Mouse (Mus musculus) hematopoietic stem cell, adult 5-6 weeks (primary cell): ENCODE data around the gene Myl12a. TPM values are rescaled to one million over a fixed set of nuclear protein-coding genes. Genes with fewer than 3 reads are reported as not detected.

Source experiments
- ATAC-seq, 2 experiments: fragments of 125-278 bp in 1 of 2; replicated peaks in 1 of 2; 2 replicates each; pipeline ENCODE4 v1.8.0; 2016 to 2017; ENCODE audit warnings: inconsistent platforms in 2 of 2, mild to moderate bottlenecking in 2 of 2, moderate number of reproducible peaks in 2 of 2, low read depth in 1 of 2, moderate TSS enrichment in 1 of 2; ENCODE audit not compliant: low FRiP score in 2 of 2, poor library complexity in 2 of 2, severe bottlenecking in 2 of 2, insufficient read depth in 1 of 2, low TSS enrichment in 1 of 2
- total RNA-seq: library from RNA; stranded (forward); fragments of 172-1452, 232-1000 nt; gene quantifications from 2 replicates; pipeline ENCODE4 v1.2.3, GENCODE M21; 2017

Gene Myl12a
- total RNA-seq, 1 experiment from 2014 or later, result 159 TPM

- ATAC-seq, result no peak
These were observed 4.8 kb downstream of the Myl12a start for GRCm38 (mm10) chr17:70997836-70998235.

DNA sequence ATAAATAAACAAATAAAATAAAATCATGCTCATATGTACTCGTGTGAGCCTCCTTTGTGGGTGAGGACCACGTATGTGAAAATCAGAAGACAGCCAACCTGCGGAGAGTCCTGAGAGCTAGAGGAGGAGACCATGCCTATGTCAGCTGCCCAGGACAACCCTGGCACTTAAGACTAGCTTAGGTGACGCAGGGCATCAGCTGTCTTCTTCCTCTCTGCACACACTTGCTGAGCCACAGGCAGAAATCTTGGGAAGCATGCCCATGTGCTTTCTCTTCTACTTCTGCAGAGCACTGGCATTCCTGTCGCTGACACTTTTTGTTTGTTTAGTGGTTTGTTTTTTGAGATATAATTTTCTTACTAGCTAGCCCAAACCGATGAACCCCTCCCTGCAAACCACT lies 7.1 kb downstream of the Myl12a start:
- no peak for ATAC-seq

- no peak for ATAC-seq
These were observed 8.0 kb downstream of the Myl12a start for GRCm38 (mm10) chr17:70994671-70995070.

- ATAC-seq, result no peak
These were observed 9.3 kb downstream of the Myl12a start for GRCm38 (mm10) chr17:70993385-70993807.

DNA sequence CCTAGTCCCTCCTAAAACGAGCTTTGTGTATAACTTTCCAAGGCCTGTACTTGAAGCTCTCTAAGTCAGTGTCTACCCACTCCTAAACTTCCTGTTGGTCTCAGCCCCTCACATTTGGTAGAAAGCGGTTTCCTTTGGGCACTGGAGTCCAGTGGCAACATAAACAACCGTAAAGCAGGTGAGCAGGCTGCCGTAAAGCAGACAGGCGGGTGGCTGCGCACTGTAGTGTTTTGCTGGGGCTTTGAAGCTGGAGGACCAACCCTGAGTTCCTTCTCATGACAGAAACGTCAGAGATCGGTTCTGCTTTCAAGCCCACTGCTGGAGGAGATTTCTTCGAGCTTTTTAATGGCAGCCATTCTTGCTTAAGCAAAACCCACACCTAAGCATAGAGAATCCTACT lies 10.0 kb downstream of the Myl12a start:
- ATAC-seq, result no peak

GRCm38 (mm10) chr17:70991706-70992625 lies 10.7 kb downstream of the Myl12a start:
- ATAC-seq, result peak; percentile 18 to 19; a peak in 2 of 4 replicates

- peak; percentile 18 to 55 for ATAC-seq
These were observed 12.0 kb downstream of the Myl12a start for GRCm38 (mm10) chr17:70990403-70991303.

DNA sequence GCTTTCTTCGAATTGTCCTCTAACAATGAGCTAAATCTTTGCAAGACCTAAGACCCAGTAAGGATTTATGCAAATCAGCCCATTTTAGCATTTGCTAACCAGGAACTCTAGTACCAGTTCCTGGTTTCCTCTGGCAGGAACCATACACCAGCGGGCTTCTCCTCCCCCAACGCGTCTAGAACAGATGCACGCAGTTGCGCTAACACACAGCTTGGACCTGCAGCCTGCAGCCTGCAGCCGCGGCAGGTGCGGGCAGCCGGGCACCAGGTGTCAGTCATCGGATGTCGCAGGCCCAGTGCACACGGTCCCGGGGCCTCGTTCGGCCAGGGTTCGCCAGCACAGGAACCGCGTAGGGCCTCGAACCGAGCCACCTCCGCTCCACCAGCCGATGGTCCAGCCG lies 12.7 kb downstream of the Myl12a start:
- peak; percentile 13 to 27 for ATAC-seq

GRCm38 (mm10) chr17:70989430-70989829 lies 13.2 kb downstream of the Myl12a start:
- no peak for ATAC-seq

GRCm38 (mm10) chr17:70988337-70988767 lies 14.3 kb downstream of the Myl12a start:
- no peak for ATAC-seq

GRCm38 (mm10) chr17:70986831-70987660 lies 15.6 kb downstream of the Myl12a start:
- peak; percentile 16 to 39; a peak in 3 of 4 replicates for ATAC-seq

DNA sequence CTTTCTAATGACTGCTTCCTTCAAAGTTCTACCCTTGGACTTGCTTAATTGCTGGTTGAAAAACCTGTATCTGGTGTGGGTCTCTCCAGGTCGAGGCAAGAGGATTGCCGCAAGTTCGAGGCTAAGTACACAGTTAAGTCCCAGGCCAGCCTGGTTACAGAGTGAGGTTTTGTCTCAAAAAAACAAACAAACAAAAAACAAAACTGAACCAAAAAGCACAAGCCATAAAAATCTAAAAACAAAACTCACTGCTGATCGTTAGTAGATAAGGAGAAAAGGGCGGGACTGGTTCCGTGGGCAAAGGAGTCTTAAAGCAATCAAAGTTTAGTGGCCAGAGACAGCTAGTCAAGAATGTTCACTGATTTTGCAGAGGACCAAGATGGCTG lies 16.3 kb downstream of the Myl12a start:
- ATAC-seq, result no peak

GRCm38 (mm10) chr17:70985501-70986354 lies 16.9 kb downstream of the Myl12a start:
- ATAC-seq, result peak in 1 of 2 experiments; percentile 33; a peak in 1 of 4 replicates

DNA sequence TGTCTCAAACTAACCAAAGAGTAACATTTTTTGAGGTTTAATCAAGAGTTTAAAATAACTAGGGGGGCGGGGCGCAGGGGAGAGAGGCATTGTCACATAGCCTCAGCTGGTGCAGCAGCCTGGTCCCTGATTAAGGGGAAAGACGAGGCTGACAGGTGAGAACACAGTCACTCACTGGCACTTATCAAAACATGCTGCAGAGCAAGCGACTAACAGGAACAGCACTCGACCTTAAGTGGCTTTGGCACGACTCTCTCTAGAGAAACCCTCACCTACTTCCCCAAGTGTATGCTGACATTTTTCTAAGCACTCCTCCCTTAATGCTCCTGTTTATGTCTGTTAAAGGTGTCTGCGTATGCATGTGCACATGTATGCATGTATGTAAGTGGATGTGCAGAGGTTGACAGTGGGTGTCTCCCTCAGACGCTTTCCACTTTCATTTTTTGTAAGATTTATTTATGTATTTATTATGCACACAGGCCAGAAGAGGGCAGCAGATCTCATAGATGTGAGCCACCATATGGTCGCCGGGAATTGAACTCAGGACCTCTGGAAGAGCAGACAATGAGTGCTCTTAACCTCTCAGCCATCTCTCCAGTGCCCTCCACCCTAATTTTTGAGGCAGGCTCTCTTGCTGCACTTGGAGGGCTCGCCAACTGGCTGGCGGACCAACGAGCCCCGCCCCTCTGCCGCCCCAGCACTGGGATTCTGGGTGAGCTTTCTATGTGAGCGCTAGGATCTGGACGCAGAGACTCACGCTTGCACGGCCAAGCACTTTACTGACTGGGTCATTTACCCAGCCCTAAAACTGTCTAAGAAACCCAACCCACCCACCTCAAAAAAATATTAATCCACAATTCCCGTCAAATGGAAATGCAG lies 23.1 kb downstream of the Myl12a start:
- peak; percentile 37 to 56 for ATAC-seq

- no peak for ATAC-seq
These were observed 24.9 kb downstream of the Myl12a start for GRCm38 (mm10) chr17:70977799-70978198.
